Mouse (Mus musculus) erythroblast, embryonic 14.5 days (primary cell): ENCODE data around the gene 1700018B08Rik. TPM values are rescaled to one million over a fixed set of nuclear protein-coding genes. Genes with fewer than 3 reads are reported as not detected.

Experiments used
- H3K27me3 ChIP-seq: 2 replicates; pipeline ENCODE4 v1.6.1; 2012; ENCODE audit warnings: inconsistent platforms; ENCODE audit not compliant: control insufficient read depth
- H3K36me3 ChIP-seq: 2 replicates; pipeline ENCODE4 v1.6.1; 2012; ENCODE audit warnings: mild to moderate bottlenecking, inconsistent platforms; ENCODE audit not compliant: control insufficient read depth
- H3K4me1 ChIP-seq: 2 replicates; pipeline ENCODE4 v1.6.1; 2012; ENCODE audit warnings: inconsistent platforms; ENCODE audit not compliant: control insufficient read depth
- H3K4me3 ChIP-seq: replicated peaks from 2 replicates; pipeline ENCODE3; 2012; ENCODE audit warnings: moderate library complexity, mild to moderate bottlenecking, inconsistent platforms
- H3K9me3 ChIP-seq: 2 replicates; pipeline ENCODE4 v1.6.1; 2012; ENCODE audit warnings: low read length, inconsistent platforms, mixed read lengths; ENCODE audit not compliant: control insufficient read depth
- GATA1 ChIP-seq: IDR thresholded peaks from 2 replicates; pipeline ENCODE4 v1.6.1; 2012; ENCODE audit warnings: low read length, inconsistent platforms, mixed read lengths
- TAL1 ChIP-seq: IDR thresholded peaks from 3 replicates; pipeline ENCODE4 v1.6.1; 2012; ENCODE audit warnings: low read length, inconsistent platforms, mixed read lengths
- polyA plus RNA-seq: library from polyadenylated mRNA; stranded (reverse); fragments of >175 nt; gene quantifications from 2 replicates; pipeline ENCODE4 v1.2.3, GENCODE M21; 2012

Gene 1700018B08Rik
- polyA plus RNA-seq, 1 experiment: not detected

DNA sequence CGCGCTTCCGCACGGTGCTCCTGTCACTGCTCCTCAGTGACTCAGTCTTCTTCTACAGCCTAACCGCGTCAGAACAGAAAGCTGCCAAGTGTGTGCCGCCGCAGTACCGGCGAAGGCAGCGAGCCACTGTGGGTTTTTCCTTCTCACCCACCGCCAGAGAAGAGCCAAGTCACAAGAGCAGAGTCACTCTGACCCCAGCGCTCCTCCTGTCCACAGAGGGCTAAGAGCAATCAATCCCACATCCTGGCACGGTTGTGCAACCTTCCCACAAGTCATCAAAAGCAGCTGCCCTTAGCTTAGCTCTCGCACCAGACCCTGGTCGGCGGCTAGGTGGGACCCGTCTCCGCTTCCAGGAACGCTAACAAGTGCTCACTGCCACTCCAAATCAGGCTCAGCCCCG is 26.2 kb upstream of the 1700018B08Rik start:
- H3K4me1 ChIP-seq: peaks cover 53% of the 10 kb centered on the region
- H3K4me3 ChIP-seq: peak overlapping the region; percentile 2
- peaks cover 25% of the 10 kb centered on the region for H3K36me3 ChIP-seq

DNA sequence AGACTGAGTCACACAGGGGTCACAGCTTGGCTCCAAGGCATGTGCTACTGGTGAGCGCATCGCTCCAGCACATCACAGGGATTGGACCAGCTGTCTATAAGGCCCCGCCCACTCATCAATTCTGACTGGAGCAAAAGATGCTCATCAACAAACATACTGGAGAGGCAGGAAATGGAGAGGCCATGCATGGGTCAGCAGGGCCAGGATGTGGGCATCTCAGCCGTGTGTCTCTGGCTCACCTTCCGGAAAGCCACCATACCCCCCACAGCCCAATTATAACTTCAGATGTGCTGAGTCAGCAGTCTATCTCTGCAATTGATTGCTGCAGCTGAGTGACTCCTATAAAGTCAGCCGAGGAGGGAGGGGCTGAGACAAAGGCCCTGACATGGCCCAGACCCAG is 24.2 kb upstream of the 1700018B08Rik start:
- Histone ChIP-seq H3K4me1 (peaks cover 36% of the 10 kb centered on the region), H3K9me3 (no peaks in the 10 kb centered on the region), H3K4me3 (no peak overlapping the region), H3K27me3 (no peaks in the 10 kb centered on the region), H3K36me3 (peaks cover 31% of the 10 kb centered on the region)
- no peak for TF ChIP-seq GATA1
- TF ChIP-seq TAL1: no peak

More for the DNA sequence above, 26.2 kb upstream of the 1700018B08Rik start:
- TF ChIP-seq GATA1 (no peak), TAL1 (no peak)
- H3K27me3 ChIP-seq: no peaks in the 10 kb centered on the region
- H3K9me3 ChIP-seq: no peaks in the 10 kb centered on the region

DNA sequence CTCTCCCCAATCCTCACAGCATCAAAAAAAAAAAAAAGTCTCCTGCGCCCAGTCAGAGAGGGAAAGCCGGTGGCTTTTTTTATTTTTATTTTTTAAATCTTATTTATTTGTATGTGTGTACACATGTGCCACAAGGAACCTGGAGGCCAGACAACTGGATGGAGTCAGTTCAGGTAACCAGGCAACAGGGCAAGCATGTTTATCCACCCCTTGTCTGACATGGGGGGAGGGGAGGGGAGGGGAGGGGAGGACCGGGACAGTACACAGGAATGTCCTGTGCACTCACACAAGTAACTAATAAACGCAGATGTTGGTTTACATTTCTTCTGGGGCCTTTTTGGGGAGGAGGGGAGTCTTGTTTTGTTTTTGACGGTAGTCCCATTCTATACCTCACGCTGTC is 19.6 kb upstream of the 1700018B08Rik start:
- no peaks in the 10 kb centered on the region for H3K9me3 ChIP-seq
- H3K27me3 ChIP-seq: no peaks in the 10 kb centered on the region
- peaks cover 7% of the 10 kb centered on the region for H3K4me1 ChIP-seq
- H3K36me3 ChIP-seq: peaks cover 55% of the 10 kb centered on the region
- no peak overlapping the region for H3K4me3 ChIP-seq
- TF ChIP-seq GATA1: no peak
- TF ChIP-seq TAL1: no peak

DNA sequence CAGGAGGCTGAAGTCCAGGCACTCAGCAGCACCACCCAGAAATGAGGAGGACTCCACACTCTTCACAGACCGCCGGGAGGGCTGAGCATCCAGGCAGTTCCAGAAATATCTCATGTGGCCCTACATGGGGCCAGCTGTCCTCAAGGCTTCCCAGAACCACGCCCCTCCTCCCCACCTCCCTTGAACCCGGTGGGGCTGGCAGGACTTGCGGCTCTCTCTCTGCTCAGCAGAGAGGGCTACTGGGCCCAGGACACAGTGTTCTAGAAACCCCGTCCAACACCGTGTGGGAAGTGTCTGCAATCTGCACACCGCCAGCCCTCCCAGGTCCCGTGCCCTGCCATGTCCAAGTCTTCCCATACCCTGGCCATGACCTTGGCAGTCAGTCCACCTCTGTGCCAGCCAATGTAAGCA is 18.8 kb upstream of the 1700018B08Rik start:
- TF ChIP-seq TAL1 (no peak), GATA1 (no peak)
- Histone ChIP-seq H3K4me1 (peaks cover 1% of the 10 kb centered on the region; the same call in 1 of the 2 replicates), H3K36me3 (peaks cover 60% of the 10 kb centered on the region), H3K4me3 (no peak overlapping the region), H3K9me3 (no peaks in the 10 kb centered on the region), H3K27me3 (no peaks in the 10 kb centered on the region)

DNA sequence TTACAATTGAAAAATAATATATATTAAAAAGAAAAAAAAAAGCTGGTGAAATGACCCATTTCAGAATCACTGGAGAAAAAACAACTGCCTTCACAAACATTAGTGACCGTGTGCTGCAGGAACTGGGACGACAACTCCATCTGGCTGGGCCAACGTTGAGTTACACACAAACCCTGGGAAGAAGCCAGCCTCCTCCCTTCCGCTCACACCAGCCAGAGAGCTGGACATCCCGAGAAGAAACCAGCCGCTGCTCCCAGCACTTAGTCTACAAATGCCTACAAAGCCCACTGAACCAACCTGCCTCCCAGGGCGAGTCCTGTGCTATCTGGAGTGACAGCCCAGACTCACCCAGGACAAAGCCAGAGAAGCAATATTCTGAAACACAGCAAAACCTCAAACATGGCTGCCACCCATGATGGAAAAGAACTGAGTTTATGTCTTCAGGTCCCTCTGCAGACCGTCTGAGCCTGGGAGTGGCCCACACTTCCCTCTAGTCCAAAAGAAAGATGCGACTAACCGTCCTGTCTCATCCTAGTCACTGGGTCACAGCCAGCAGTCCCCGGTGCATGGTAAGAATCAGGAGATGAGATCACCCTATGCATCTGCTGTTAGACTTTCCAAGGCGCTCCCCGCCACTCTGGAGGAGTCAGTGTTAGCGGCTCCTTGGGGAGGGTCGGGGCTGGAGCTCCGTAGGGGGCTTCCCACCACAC is 17.7 kb upstream of the 1700018B08Rik start:
- Histone ChIP-seq H3K4me3 (no peak overlapping the region), H3K36me3 (peaks cover 63% of the 10 kb centered on the region), H3K4me1 (no peaks in the 10 kb centered on the region), H3K9me3 (no peaks in the 10 kb centered on the region), H3K27me3 (no peaks in the 10 kb centered on the region)
- TF ChIP-seq GATA1 (no peak), TAL1 (no peak)

DNA sequence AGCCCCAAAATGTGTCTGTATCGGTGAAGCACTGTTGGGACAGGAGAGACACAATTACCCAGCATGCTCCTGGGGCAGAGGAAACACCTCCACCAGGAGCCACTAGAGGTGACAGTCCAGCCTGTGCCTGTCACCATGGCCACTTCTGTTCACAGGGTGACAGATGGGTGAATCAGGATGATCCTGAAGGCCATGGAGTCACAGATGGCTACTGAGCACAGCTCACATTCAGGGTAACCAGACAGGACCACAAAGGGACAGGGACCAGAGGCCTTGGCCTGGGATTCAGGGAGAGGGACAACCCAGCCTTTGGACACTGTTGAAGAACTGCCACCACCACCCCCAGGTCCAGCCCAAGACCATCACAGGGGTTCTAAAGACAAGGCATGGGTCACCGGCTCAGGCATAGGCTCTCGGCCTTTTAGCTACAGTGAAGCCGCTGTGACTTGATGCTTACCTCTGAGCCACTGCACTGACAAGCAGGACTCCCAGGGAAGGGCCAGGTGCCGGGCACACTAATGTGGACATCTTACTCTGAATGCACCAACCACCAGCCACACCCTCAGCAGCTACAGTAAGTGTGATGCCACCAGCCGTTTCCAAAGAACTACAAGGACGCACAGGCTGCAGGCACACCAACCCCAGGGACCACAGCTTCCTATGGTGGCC is 16.4 kb upstream of the 1700018B08Rik start:
- Histone ChIP-seq H3K4me3 (no peak overlapping the region), H3K4me1 (no peaks in the 10 kb centered on the region), H3K36me3 (peaks cover 63% of the 10 kb centered on the region), H3K27me3 (no peaks in the 10 kb centered on the region), H3K9me3 (no peaks in the 10 kb centered on the region)
- TF ChIP-seq TAL1 (no peak), GATA1 (no peak)

DNA sequence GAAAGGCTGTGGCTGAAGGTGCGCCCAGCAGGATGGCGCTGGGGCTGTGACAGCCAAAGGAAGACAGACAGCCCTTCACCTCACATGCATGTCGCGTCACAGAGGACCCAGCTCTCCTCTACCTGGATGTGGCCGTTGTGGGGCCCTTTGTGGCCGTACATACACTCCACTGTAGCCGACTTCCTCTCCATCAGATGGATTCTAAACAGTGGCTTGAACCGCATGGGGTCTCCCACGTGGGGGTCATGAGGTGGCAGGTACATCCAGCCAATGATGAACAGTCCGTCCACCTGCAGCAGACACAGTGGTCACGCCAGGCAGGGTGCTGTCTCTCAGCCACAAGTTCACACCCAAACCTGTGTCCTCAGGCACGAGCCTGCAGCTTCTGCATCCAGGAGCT is 15.7 kb upstream of the 1700018B08Rik start:
- no peaks in the 10 kb centered on the region for H3K4me1 ChIP-seq

DNA sequence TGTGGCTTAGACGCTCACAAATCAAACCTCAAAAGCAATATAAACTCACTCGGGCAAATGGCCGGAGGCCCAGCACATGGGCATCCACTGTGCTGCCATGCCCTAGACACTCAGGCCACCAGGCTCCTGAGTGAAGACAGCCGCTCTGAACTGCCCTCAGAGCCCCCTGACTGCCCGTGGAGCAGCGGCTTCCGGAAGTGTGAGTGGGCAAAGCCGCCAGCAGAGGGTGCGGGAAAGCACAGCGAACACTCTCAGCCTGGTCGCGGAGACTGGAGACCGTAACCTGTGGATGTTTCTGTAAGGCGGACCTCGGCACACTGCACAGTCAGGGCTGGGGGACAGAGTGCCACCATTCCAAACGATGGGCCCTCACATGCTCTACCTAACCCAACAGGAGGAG is 14.4 kb upstream of the 1700018B08Rik start:
- no peaks in the 10 kb centered on the region for H3K9me3 ChIP-seq
- H3K4me3 ChIP-seq: no peak overlapping the region
- H3K4me1 ChIP-seq: no peaks in the 10 kb centered on the region
- no peaks in the 10 kb centered on the region for H3K27me3 ChIP-seq
- TF ChIP-seq GATA1 (no peak), TAL1 (no peak)
- H3K36me3 ChIP-seq: peaks cover 71% of the 10 kb centered on the region

More for the DNA sequence above, 15.7 kb upstream of the 1700018B08Rik start:
- no peaks in the 10 kb centered on the region for H3K27me3 ChIP-seq
- TF ChIP-seq GATA1 (no peak), TAL1 (no peak)
- H3K9me3 ChIP-seq: no peaks in the 10 kb centered on the region
- peaks cover 63% of the 10 kb centered on the region for H3K36me3 ChIP-seq
- no peak overlapping the region for H3K4me3 ChIP-seq

DNA sequence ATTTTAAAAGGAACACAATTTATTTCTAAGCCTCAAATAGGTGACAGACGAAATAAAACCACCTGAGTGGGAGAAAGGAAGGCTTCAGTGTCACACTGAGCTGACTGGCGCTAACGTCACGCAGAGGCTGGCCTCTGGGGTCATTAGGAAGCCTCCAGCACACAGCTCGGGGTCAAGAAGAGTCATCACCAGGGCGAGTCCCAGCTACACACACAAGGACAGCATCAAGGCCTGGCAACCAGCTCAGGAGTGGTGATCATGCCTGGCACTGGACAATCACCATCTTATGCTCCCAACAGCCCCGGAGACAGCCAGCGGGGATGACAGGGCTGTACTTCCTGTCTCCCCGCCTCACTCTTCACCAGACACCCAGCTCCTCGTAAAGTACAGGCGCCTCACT is 13.6 kb upstream of the 1700018B08Rik start:
- TF ChIP-seq TAL1 (no peak), GATA1 (no peak)
- H3K4me1 ChIP-seq: no peaks in the 10 kb centered on the region
- H3K27me3 ChIP-seq: no peaks in the 10 kb centered on the region
- peaks cover 73% of the 10 kb centered on the region for H3K36me3 ChIP-seq
- H3K9me3 ChIP-seq: no peaks in the 10 kb centered on the region
- H3K4me3 ChIP-seq: no peak overlapping the region
